Mouse (Mus musculus) thymus, postnatal 14 days (tissue): Measurements from ENCODE around the gene Tmem54.

Source experiments
- DNase-seq: peaks from one replicate; pipeline ENCODE4 v3.0.0; 2021

Gene Tmem54

DNA sequence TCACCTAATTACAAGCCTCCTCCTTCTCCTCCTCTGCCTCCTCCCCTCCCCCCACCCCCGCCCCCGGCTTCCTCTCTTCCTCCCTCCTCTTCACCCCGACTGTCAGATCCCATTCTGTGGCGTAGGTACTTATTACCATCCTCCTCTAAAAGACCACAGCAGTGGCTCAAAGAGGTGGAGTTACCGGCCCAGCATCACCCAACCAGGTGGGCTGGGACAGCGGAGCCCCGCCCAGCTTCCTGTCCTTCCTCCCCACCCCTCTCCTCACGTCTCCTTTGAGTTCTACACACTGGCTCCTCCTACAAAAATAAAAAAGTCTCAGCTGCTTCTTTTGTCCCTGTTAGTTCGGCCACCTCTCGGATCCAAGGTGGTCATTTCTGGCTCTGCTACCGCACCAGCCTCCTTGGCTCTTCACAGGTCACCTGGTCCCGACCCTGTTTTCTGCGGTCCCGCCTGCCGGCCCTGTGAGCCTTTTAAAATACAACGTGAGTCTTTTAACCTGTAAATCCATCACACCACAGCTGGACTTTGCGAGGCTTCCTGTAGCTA lies 25.5 kb downstream of the Tmem54 start:
- peak; percentile 64 for DNase-seq

DNA sequence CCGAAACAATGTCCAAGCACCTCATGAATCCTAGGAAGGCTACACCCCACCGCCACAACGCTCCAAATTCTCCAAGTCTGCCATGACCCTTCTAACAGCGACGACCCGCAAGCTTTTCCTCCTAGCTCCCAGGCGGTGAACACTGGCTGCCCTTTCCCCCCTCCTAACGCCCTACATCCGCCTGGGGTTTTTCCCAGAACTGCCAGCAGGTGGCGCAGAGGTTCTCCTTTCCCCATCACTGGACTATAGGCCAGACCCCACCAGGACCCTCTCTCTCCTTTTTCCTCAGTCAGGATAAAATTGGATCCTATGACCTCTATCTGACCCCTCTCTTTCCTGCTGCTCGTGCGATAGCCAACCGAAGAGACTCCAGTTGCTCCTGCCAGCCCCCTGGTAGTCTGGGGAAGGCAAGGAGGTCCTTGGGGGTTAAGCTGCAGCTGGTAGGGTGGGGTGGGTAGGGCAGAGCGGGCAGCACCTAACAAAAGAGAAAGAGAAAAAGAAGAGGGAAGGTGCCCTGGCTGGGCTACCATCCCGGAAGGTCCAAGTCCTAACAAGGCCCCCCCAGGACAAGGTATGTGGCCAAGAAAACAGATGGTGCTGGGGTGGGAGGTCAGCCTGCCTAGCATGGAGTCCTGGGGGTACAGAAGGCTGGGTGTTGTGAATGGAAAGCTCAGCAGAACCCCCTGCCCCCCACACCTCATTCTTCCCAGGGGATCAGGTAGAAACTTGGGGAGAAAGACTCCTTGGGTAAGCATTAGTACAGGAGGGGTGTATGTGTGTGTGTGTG lies 29.6 kb downstream of the Tmem54 start:
- peak; percentile 81 for DNase-seq

DNA sequence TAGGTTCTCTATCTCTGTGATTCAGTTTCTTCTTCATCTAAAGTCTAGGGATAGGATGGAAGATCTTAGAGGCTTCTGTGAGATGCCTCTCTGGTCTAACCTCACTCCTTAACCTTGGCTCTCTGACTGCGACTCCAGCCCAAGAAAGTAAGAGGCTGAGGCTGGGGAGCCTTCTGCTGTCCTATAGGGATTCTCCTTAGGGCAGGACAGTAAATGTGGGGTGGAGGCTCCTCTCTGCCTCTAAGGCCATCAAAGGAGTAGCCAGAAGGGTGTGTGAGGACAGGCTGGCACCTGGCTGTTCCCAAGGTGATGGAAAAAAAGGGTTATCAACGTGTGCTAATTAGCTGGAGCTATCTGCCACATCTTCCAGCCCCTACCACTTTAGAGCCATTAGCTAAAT lies 30.3 kb downstream of the Tmem54 start:
- no peak for DNase-seq

DNA sequence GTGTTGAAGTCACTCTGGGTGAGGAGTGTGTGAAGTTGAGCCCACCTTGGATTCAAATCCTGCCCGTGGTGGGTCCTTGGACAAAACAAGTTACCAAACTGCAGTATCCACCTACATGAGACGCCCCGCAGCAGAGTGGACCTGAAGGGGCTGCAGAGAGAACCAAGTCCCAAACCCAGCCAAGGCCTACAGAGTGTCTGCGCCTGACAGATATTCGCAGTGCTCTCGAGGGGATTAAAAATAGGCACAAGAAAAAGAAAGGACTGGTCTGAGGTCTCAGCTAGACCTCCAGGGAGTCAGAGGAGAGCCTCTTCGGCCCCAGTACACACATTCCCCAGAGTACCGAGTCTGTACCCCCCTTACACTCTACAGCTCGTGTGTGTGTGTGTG lies 30.8 kb downstream of the Tmem54 start:
- DNase-seq = no peak

DNA sequence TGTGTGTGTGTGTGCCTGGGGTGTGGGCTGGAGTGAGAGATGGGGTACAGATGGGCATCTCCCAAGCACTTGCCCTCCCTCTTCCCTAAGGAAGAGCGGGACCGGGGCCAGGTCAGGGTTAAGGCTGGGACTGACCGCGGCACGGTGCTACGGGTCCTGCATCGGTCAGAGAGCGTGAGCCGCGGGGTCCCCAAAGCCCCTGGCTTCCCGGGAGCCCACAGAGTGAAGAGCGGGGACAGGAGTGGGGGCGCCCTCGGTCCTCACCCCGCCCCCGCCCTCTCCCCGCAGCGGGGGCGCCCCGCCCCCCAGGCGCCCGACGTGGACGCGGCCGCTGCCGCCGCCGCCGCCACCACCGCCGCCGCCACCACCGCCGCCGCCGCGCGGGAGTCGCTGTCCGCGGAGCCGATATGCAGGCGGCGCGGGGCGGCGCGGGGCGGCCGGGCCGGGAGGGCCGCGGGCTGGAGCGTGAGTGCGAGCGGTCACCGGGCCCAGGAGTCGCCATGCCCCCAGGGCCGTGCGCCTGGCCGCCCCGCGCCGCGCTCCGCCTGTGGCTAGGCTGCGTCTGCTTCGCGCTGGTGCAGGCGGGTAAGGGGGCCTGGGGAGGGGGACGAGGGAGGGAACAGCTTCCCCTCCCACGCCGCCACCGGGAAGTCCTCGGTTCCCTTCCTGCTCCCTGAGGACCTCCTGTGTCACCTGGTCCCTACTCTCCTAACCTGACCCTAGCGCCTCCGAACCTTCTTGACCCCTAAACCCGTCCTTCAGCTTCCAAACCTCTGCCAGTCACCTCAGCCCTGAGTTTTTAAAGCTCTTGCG lies 31.4 kb downstream of the Tmem54 start, which contains the start of gene Fndc5:
Fndc5 (plus strand) TSS at position 421 of the 813 bp plus-strand sequence.
- DNase-seq = no peak

DNA sequence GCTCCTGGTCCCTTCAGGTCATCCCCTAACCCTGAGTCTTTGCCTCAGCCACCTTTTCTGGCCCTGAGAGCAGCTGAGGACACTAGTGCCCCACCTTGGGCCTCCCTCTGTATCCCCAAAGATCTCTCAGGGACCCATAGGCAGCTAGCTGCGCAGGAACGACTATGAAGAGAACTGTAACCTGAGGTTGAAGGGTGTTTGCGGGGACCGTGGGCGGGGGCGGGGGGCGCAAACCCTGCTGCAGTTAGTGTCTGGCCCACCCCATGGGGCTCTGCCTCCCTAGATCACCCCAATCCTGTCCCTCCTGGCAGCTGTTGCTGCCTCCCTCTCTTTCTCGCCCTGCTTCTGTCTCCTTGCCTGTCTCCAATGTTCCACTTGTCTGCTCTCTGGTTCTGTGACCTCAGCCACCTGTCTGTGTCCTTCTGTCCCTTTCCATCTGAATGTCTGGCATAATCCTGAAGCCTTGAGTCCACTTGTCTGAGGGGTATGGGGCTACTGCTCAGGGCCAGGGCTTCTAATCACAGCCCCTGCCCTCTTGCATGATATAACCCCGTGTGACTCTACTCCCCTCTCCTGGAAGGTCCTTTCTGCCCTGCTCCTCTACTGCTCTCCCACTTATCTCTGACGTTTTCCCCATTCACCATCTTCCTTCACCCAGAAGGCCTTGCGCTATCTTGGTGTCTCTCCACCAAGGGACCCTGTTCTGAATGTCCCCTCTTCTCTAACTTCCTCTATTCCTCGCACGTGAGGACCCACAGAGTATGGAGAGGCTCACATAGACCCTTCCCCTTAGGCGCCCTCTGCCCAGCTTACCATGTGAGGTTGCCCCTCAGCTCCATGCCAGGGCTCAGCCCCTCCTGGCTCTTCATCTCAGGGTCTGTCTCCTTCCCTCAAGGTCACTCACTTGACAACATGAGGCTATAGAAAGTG lies 32.3 kb downstream of the Tmem54 start:
- no peak for DNase-seq

DNA sequence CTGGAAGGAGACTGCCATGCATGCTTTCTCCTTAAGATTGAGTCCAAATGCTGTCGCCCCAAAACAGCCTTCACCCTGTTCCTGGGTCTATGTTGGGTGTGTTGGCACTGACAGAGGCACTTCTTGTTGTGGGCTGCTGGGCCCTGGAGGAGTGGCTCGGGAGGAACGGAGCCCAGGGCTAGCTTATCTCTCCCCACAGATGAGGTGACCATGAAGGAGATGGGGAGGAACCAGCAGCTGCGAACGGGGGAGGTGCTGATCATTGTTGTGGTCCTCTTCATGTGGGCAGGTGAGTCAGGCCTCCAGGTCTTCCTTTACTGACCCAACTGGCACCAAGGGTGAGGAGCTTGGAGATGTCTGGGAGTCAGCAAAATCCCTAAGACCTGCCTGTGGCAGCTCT lies 34.3 kb downstream of the Tmem54 start:
- DNase-seq = no peak

DNA sequence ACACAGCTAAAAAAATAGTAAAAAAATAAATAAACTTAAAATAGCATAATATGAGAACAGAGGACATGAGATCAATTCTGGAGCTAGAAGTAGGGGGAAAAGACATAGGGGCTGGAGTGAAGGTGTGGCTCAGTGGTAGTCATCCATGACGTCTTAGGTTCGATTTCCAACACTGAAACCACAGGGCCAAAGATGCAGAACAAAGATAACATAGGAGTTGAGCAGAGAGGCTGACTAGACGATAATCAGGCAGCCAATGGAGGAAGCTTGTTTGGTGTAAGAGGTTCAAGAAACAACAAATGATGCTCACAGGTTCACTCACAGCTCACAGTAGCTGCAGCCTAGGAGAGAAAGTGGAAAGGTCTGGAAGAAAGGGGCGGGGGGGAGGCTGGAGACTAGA lies 35.5 kb downstream of the Tmem54 start:
- no peak for DNase-seq

DNA sequence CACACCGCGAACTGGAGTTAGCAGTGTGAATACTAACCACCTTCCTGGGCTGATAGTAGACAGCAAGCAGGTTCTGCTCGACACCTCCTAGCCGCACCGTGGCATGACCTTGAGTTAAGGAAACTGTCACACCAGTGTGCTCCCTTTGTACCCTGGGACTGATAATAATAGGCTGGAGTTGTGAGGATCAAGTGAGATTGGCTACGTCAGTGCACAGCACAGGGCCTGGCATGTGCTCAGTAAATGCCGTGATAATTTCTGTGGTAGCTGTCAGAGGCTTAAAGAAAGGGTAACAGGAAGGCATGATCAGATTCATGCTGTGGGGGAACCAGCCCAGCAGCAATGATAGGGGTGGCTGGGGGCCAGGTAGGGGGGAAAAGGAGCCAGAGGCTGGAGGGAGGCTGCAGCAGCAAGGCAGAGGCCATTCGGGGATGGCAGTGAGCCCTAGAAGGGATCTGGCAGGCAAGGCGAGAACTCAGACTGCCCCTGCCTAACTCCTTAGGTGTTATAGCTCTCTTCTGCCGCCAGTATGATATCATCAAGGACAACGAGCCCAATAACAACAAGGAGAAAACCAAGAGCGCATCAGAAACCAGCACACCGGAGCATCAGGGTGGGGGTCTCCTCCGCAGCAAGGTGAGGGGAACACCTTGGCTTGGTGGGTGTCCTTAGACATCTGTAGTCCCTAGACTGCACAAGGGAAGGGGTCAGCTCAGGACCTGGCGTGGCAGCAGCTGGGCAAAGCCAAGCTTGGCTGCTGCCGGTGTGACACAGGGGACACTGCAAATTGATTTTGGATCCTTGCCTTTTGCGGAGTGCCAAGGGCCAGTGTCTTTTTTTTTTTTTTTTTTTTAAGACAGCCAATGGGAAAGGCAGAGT lies 36.5 kb downstream of the Tmem54 start:
- DNase-seq = no peak

DNA sequence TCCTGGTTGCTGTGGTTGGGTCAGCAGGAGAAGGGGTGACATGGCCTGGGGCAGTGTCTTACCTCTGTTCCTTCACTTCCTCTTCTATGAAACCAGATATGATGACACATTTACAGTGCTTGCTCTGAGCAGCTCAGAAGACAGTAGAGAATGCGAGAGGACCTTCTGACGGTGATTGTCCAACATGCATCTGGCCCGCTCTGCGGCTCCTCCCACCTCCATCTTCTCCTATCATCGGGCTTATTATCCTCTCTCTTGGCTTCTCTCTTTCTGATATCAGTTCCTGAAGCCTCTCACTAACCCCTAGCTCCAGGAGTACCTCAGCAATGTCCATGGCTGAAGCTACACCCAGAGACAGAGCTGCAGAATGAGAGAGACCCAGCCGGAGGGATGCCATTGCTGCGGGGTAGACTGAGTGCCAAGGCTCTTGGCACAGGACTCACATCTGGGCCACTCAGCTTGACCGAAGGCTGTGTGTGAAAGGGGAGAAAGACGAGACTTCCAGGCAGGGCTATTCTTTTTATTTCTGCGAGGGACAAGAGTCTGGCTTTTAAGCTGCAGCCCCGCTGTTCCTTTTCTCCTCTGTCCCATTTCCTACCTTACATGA lies 37.2 kb downstream of the Tmem54 start:
- DNase-seq = no peak

DNA sequence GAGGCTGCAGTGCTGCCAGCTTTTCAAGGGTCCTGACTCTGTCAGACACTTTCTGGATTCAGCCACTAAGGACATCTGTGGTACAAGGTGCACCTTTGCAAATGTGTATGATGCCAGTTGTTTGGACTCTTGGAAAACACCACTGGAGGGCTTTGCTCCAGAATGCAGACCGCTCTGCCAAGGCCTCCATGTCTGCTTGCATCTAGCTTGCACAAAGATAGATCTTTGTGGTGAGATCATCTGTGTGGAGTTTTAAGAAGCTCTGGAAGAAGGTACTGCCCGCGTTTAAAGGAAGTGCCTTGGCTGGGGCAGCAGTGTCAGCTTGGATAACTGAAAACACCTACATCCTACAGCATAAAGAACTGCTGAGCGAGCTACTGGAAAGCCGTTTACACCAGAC lies 38.2 kb downstream of the Tmem54 start:
- no peak for DNase-seq

DNA sequence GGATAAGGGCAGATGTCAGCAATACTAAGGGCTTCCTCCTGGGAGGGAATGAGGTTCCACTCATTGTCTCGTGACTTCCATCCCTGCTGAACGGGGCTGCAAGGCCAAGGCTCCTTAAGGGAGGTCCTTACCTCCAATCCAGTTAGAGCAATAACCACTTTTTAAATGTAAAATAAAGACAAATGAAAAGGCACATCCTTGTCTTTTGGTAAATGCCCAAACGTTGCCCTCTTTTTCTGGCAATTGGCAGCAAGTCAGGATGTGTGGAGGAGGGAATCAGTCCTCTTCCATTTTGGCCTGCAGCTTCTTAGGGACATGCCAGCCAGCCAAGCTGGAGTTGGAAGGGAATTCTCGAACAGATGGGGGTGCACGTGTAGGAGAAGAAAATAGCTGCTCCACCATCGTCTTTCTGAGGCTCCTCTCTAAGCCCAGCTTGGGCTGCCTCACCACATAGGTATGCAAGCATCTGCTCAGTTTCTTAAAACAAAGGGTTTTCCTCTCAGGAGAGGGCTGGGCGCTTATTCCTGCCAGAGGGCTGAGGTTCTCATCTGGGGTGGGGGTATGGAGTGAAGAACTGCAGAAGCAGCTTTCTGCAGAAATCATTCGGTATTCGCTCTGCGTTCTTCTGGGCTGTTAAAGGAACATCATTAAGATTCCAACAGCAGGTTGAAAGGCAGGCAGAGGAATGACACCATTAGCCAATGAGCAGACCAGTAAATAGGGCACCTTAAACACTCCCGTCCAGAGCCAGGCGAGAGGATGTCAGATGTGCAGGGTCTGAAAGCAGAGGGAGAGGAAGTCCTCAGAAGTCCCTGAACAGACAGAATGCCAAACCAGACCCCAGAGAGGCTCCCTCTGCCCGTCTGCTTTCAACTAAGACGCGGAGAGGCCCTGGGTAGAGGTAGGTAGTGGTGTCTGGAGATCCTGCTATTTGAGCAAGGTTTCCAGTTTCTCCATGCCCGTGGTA lies 39.3 kb downstream of the Tmem54 start:
- DNase-seq = no peak

DNA sequence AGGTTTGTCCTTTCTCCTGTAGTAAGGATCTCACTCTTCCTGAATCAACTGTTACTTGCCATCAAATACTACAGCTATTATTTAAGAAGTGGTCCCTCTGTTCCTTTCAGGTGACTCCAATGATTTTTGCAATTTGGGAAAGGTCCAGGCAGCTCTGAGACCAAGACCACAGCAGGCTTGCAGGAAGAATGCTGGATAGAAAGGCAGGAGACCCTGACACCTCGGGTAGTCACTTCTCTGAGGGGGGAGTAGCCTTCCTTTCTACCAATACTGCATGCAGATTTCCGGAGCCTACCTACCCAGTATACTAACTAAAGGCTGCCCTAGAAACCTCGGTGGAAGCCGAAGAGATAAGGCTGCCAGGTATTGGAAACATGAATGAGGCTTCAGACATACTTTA lies 40.1 kb downstream of the Tmem54 start:
- DNase-seq = no peak

DNA sequence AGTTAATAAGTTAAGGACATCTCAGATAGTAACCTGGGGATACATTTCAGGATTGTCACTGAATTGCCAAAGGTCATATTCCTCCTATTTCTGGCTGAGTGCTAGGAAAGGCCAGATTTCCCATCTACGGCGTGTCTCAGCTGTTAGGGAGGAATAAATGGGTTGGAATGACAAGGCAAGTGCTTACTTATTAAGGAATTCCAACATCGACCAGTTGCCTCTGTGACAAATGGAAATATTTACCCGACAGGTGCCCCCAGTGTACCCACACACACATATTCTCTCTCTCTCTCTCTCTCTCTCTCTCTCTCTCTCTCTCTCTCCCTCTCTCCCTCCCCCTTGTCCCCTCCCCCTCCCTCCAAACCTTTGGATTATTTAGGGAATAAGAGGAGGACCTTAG lies 40.6 kb downstream of the Tmem54 start:
- DNase-seq = no peak

DNA sequence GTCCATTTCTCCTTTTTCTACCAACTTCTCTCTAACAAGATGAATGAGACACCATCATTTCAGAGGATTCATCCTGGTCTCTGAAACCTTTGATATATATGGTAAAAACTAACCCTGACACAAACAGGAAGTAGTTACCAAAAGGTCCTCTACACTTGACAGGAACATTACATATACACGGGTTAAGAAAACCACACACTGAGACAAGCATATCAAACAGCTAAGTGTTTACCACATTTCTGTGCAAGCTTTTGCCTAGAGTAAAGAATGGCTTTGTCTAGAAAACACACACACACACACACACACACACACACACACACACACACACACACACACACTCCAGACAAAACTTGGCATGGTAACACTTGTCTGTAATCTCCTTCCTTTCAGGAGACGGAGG lies 41.0 kb downstream of the Tmem54 start:
- DNase-seq = no peak

DNA sequence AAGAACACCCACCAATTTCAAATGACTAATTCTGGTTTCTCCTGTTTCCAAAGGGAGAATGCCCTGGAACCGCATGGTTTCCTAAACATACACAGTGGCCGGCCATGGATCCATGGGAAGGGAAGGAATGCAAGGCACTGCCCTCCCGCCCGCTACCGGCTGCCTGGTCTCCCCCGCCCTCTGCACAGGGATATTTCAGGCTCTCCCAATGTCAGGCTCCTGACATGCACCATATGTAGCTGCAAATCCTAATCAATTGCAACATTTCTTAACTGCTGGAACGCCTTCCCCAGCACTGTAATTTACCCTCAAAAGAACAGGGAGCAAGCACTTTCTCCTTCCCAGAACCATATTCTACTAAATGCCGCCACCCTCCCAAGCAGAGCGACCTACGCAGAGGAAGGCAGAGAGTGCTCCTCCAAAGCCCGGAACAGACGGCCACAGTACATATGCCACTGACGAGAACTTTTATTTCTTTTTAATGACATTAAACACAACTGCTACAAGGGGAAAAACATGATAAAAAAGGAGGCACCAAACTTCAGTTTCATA lies 42.3 kb downstream of the Tmem54 start:
- DNase-seq = no peak

DNA sequence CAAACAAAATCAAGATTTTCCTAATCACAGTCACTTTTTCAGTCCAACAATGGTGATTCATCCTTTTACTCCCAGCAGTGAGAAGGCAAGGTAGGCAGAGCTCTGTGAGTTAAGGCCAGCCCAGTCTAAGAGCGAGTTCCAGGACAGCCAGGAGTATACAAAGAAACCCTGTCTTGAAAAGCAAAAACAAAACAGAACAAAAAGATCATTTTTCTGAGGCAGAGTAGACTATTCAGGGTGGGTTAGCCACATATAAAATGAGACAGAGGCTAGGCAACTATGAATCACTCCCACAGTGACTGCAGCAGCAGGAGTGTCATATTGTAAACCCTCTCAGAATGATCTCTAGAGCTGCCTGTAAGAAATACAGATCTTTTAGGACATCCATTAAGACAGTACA lies 44.0 kb downstream of the Tmem54 start:
- no peak for DNase-seq

DNA sequence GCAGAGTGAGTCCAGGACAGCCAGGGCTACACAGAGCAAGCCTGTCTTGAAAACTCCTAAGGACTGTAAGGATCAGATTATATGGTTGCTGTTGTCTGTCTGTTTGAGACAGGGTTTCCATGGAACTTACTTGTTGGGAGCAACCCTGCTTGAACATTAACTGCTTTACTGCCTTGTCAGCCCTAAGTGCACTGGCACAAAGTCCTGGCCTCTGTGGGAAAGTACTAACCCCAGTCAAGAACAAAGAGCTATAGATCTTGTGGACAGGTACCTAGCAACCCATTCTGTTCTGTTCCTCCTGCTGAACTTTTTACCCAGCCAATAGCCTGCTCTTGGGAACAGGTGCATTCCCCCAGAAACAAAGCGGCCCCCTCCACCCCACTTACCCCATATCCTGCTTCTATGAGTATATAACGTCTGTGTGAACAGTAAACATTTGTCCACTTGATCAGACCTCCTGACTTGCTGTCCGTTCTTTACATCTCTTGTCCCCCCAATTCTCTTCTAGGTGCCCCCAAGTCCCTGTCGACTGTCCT lies 46.0 kb downstream of the Tmem54 start:
- no peak for DNase-seq

DNA sequence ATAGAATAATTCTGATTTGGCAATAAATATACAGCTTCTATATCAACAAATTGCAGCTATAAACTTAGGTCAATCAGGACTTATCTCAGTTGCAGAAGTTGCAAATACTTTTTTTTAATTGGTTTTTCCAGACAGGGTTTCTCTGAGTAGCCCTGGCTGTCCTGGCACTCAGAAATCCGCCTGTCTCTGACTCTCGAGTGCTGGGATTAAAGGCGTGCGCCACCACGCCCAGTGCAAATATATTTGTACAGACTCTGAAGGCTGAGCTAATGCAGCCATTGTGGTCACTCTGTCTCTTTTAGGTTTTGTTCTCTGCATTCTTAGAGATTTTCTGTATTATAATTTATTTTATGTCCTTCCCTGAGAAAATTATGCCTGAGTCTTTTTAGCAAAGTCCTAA lies 52.2 kb downstream of the Tmem54 start:
- DNase-seq = no peak

DNA sequence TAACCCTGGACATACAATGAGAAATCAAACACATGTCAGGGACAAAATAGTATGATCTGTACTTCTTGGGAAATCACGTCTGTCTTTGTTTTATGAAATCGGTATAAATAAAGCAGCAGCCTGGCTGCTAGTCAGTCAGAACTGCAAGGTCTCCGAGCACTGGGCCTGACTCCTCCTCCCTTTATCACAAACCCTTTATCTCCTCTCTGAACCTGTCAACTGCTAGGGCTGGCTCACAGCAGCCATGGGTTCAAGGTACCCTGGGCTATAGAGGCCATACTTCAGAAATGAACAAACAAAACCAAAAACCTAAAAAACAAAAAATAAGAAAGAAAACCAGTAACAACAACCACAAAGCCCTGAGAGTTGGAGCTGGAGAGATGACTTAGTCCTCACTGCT lies 53.2 kb downstream of the Tmem54 start:
- DNase-seq = no peak
